Mouse (Mus musculus) hematopoietic stem cell, adult 5-6 weeks (primary cell): ENCODE data around the gene Ift20. TPM values are rescaled to one million over a fixed set of nuclear protein-coding genes. Genes with fewer than 3 reads are reported as not detected.

Experiments
- total RNA-seq: library from RNA; stranded (forward); fragments of 172-1452, 232-1000 nt; gene quantifications from 2 replicates; pipeline ENCODE4 v1.2.3, GENCODE M21; 2017

Ift20 gene
- total RNA-seq, 1 experiment from 2014 or later, result 159 TPM

Other genes with a start within 250 kb of the Ift20 start
- gene BC030499, start 245.5 kb upstream of the Ift20 start, total RNA-seq, result 0.38 TPM in 1 of 2 replicates, not detected in the other
- 39.9 and 49.1 TPM in 2 replicates for gene Spag5, start 234.8 kb upstream of the Ift20 start, total RNA-seq
- gene Aldoc, start 213.4 kb upstream of the Ift20 start, total RNA-seq, result 6.6 and 8.7 TPM in 2 replicates
- 9.9 and 10.1 TPM in 2 replicates for gene Pigs, start 207.9 kb upstream of the Ift20 start, total RNA-seq
- gene Unc119, start 192.9 kb upstream of the Ift20 start, total RNA-seq, result 17.4 and 29.9 TPM in 2 replicates
- not detected in 2 replicates for gene Foxn1, start 149.8 kb upstream of the Ift20 start, total RNA-seq
- 0.13 TPM in 1 of 2 replicates, not detected in the other for gene Slc13a2, start 114.1 kb upstream of the Ift20 start, total RNA-seq
- gene Slc46a1, start 70.7 kb upstream of the Ift20 start, total RNA-seq, result 0.25 and 1.3 TPM in 2 replicates
- gene Sarm1, start 38.6 kb upstream of the Ift20 start, total RNA-seq, result 0.45 TPM in 1 of 2 replicates, not detected in the other
- not detected in 2 replicates for gene Vtn, start 37.3 kb upstream of the Ift20 start, total RNA-seq
- gene Sebox, start 32.9 kb upstream of the Ift20 start, total RNA-seq, result not detected in 2 replicates
- gene Tmem199, start 24.2 kb upstream of the Ift20 start, total RNA-seq, result 26.0 and 27.9 TPM in 2 replicates
- gene Poldip2, start 24.2 kb upstream of the Ift20 start, total RNA-seq, result 59.5 and 60.7 TPM in 2 replicates
- 3.9 and 5.2 TPM in 2 replicates for gene Tnfaip1, start within 50 bp of the Ift20 start, total RNA-seq
- gene Tmem97, start 14.4 kb downstream of the Ift20 start, total RNA-seq, result 23.8 and 26.0 TPM in 2 replicates
- 23.8 and 41.8 TPM in 2 replicates for gene Nlk, start 161.0 kb downstream of the Ift20 start, total RNA-seq
- 19.4 and 30.0 TPM in 2 replicates for gene Ccnq, start 215.4 kb downstream of the Ift20 start, total RNA-seq